Comparison of ENCODE assay signal across 16 mouse cellular contexts in the genomic region with DNA sequence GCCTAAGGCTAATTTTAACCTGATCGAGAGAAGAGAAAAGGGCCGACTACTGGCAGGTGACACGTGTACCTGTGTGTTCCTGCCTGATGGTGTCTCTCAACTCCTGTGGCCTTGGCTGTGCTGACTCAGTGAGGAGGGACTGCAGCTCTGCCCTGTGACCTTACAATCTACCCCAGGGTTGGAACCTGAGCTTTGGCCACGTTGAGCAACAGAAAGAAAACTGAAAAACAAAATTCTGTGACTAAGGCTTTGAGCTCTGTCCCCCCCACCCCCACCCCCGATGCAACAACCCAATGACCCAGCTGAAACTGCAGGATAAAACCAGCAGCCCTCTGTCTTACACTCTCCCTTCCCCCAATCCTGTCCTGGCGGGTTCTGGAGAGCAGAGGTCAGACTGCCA.
DNase-seq lines count a peak whose midpoint lies in the region; ATAC-seq and TF ChIP-seq lines count a peak whose summit lies in the region.
"Had no signal": no experiment of that assay in that cellular context is flagged by ENCODE, and none has a peak within 500 bp of the region (broad histone marks: within the 10 kb centered on the region; RNA-seq: fewer than 3 reads in every experiment).

No protein-coding gene starts in this region.

- no peak for DNase-seq in heart, embryonic 10.5 days (ENCODE audit: low spot score)
- DNase-seq in heart, postnatal 4 days, result no peak
- DNase-seq in adrenal gland, postnatal 10 days, result peak; percentile 22
- peak; percentile 32 to 81 for DNase-seq in kidney, postnatal 25 days
- DNase-seq in cerebellum, postnatal 4 days (ENCODE audit: low spot score in 2 of 2), result no peak
- no peak for DNase-seq in gastrocnemius, postnatal 4 days (ENCODE audit: low spot score in 2 of 2)
- DNase-seq: cerebellum, postnatal 14 days; layer of hippocampus, adult 9-11 months; left cerebral cortex, postnatal 4 days had no signal

- H3K4me1 ChIP-seq in heart, embryonic 10.5 days, result peaks cover 34% of the 10 kb centered on the region
- H3K4me1 ChIP-seq in small intestine, adult 2 months (ENCODE audit: control insufficient read depth, insufficient read depth, insufficient read length, low read length), result peaks cover 52% of the 10 kb centered on the region

- H3K4me3 ChIP-seq in heart, embryonic 10.5 days, result no peak overlapping the region
- H3K4me3 ChIP-seq in small intestine, adult 2 months (ENCODE audit: low read depth, low read length), result no peak overlapping the region
- H3K4me3 ChIP-seq: forebrain, embryonic 12.5 days; hindbrain, embryonic 15.5 days; midbrain, embryonic 10.5 days had no signal

- H3K9me3 ChIP-seq in heart, embryonic 10.5 days, result no peaks in the 10 kb centered on the region
- H3K9me3 ChIP-seq: forebrain, embryonic 12.5 days; G1E; hindbrain, embryonic 15.5 days; midbrain, embryonic 10.5 days had no signal

- H3K27me3 ChIP-seq in heart, embryonic 10.5 days (ENCODE audit: insufficient read depth, poor library complexity, severe bottlenecking), result peaks cover 4% of the 10 kb centered on the region; the same call in 1 of the 2 replicates
- no peaks in the 10 kb centered on the region for H3K27me3 ChIP-seq in small intestine, adult 2 months (ENCODE audit: control insufficient read depth, insufficient read depth, low read length)
- H3K27me3 ChIP-seq: forebrain, embryonic 12.5 days; hindbrain, embryonic 15.5 days had no signal

- H3K27ac ChIP-seq in heart, embryonic 10.5 days, result peak overlapping the region; percentile 64
- peak overlapping the region; percentile 100 for H3K27ac ChIP-seq in small intestine, adult 2 months (ENCODE audit: insufficient read depth, low read depth, low read length)
- H3K27ac ChIP-seq: forebrain, embryonic 12.5 days; hindbrain, embryonic 15.5 days; midbrain, embryonic 10.5 days had no signal

- TF ChIP-seq POLR2A in small intestine, adult 2 months (IDR thresholded peaks at IDR 0.05; ENCODE audit: low read depth, low read length), result no peak

- H3K36me3 ChIP-seq in heart, embryonic 10.5 days, result no peaks in the 10 kb centered on the region
- no peaks in the 10 kb centered on the region for H3K36me3 ChIP-seq in small intestine, adult 2 months (ENCODE audit: control insufficient read depth, insufficient read depth, low read length)
- H3K36me3 ChIP-seq: forebrain, embryonic 12.5 days; G1E; hindbrain, embryonic 15.5 days; midbrain, embryonic 10.5 days had no signal

- TF ChIP-seq CTCF in small intestine, adult 2 months (IDR thresholded peaks at IDR 0.05; ENCODE audit: extremely low read depth, insufficient read length, insufficient replicate concordance, low read depth, low read length), result peak; percentile 22; the same call in 1 of the 2 replicates

- no peak for ATAC-seq in erythroblast, adult 5-6 weeks (replicated peaks; ENCODE audit: low FRiP score, poor library complexity, severe bottlenecking)
- ATAC-seq: activated CD4-positive, CD25-positive, alpha-beta regulatory T cell, adult 4 months had no signal

- WGBS in heart, embryonic 10.5 days, result 36% methylated on average over 6 of the region's 6 CpGs
- WGBS in small intestine, adult 2 months, result 20% methylated on average over 6 of the region's 6 CpGs

Comparison
In these comparisons a context has a peak if more than half of its experiments do, and no peak if none do; other contexts are left out.
1. DNase-seq: peak in adrenal gland, postnatal 10 days (single experiment) and kidney, postnatal 25 days (2 of 2); none in heart, embryonic 10.5 days (single experiment), heart, postnatal 4 days (single experiment), cerebellum, postnatal 4 days (0 of 2) and gastrocnemius, postnatal 4 days (0 of 2).